Mouse (Mus musculus): ENCODE results near the gene C030005K15Rik. TPM values are rescaled to one million over a fixed set of nuclear protein-coding genes. Genes with fewer than 3 reads are reported as not detected.

The C030005K15Rik gene
- polyA plus RNA-seq, 1 experiment from 2014 or later, result not detected

- no peak for ATAC-seq
- Histone ChIP-seq H3K27me3 (no peaks in the 10 kb centered on the region), H3K36me3 (ENCODE audit: poor library complexity, severe bottlenecking) (no peaks in the 10 kb centered on the region), H3K27ac (no peak overlapping the region), H3K4me1 (no peaks in the 10 kb centered on the region), H3K9ac (no peak overlapping the region), H3K9me3 (replicated peaks) (no peaks in the 10 kb centered on the region), H3K4me3 (no peak overlapping the region), H3K4me2 (no peak overlapping the region)
Observed at GRCm38 (mm10) chr10:97702321-97702720, 24.2 kb downstream of the C030005K15Rik start.

- Histone ChIP-seq H3K4me3 (no peak overlapping the region), H3K4me1 (no peaks in the 10 kb centered on the region), H3K27me3 (no peaks in the 10 kb centered on the region), H3K9me3 (replicated peaks) (peaks cover 8% of the 10 kb centered on the region), H3K9ac (no peak overlapping the region), H3K36me3 (ENCODE audit: poor library complexity, severe bottlenecking) (no peaks in the 10 kb centered on the region), H3K4me2 (no peak overlapping the region), H3K27ac (no peak overlapping the region)
- WGBS, result 93% methylated on average over 37 of the region's 37 CpGs
- no peak for ATAC-seq
Observed at GRCm38 (mm10) chr10:97693398-97694135, 33.0 kb downstream of the C030005K15Rik start.

GRCm38 (mm10) chr10:97692913-97693312, 33.6 kb downstream of the C030005K15Rik start, which contains the start of gene Ccer1:
Gene Ccer1, plus strand, starts transcription at chr10:97693059.
- Histone ChIP-seq H3K27ac (no peak within 1 kb of the TSS), H3K9me3 (replicated peaks) (peaks cover 8% of the 10 kb centered on the region), H3K36me3 (ENCODE audit: poor library complexity, severe bottlenecking) (no peaks in the 10 kb centered on the region), H3K4me2 (no peak within 1 kb of the TSS), H3K4me3 (no peak within 1 kb of the TSS), H3K27me3 (no peaks in the 10 kb centered on the region), H3K9ac (no peak within 1 kb of the TSS), H3K4me1 (no peaks in the 10 kb centered on the region)
- no peak for ATAC-seq
- WGBS, result 77% methylated on average over 20 of the region's 20 CpGs

- Histone ChIP-seq H3K27me3 (no peaks in the 10 kb centered on the region), H3K4me1 (no peaks in the 10 kb centered on the region), H3K36me3 (ENCODE audit: poor library complexity, severe bottlenecking) (no peaks in the 10 kb centered on the region), H3K27ac (no peak overlapping the region), H3K4me2 (no peak overlapping the region), H3K9me3 (replicated peaks) (peaks cover 8% of the 10 kb centered on the region), H3K4me3 (no peak overlapping the region), H3K9ac (no peak overlapping the region)
- WGBS, result 80% methylated on average over 3 of the region's 3 CpGs
- peak; percentile 45 for ATAC-seq
Observed at GRCm38 (mm10) chr10:97689425-97689824, 37.1 kb downstream of the C030005K15Rik start.

- Histone ChIP-seq H3K36me3 (ENCODE audit: poor library complexity, severe bottlenecking) (no peaks in the 10 kb centered on the region), H3K4me3 (no peak overlapping the region), H3K9ac (no peak overlapping the region), H3K9me3 (replicated peaks) (no peaks in the 10 kb centered on the region), H3K4me2 (no peak overlapping the region), H3K4me1 (no peaks in the 10 kb centered on the region), H3K27ac (no peak overlapping the region), H3K27me3 (no peaks in the 10 kb centered on the region)
- 84% methylated on average over 1 of the region's 1 CpGs for WGBS
- no peak for ATAC-seq
Observed at GRCm38 (mm10) chr10:97687198-97687597, 39.4 kb downstream of the C030005K15Rik start.

DNA sequence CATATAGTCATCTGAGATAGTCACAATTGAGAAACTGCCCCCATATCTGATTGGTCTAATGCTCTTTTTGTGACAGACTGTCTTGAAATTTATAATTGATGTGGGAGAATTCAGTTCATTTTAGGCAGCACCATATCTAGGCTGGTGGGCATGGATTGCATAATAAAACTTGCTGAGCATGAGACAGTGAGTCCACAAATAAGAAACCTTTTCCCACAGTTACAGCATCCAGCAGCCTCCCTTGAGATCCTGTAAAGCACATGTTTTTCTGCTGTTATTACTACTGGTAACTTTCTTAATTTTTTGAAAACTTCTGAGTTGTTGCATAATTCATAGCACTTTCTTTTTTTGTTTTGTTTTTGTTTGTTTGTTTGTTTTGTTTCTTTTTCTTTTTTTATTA, 43.6 kb downstream of the C030005K15Rik start:
- Histone ChIP-seq H3K27ac (no peak overlapping the region), H3K4me3 (no peak overlapping the region), H3K4me1 (no peaks in the 10 kb centered on the region), H3K36me3 (ENCODE audit: poor library complexity, severe bottlenecking) (no peaks in the 10 kb centered on the region), H3K4me2 (no peak overlapping the region), H3K9me3 (replicated peaks) (no peaks in the 10 kb centered on the region), H3K9ac (no peak overlapping the region), H3K27me3 (no peaks in the 10 kb centered on the region)
- ATAC-seq, result no peak

Other genes starting within 250 kb of the C030005K15Rik start
- gene Dcn, start 247.1 kb downstream of the C030005K15Rik start, polyA plus RNA-seq (2015; fragmentation: Nextera tagmentation; extraction: Ambion mirVana), result 29.3 and 39.1 TPM in 2 replicates
- 26.5 and 32.9 TPM in 2 replicates for gene Lum, start 161.6 kb downstream of the C030005K15Rik start, polyA plus RNA-seq (2015; fragmentation: Nextera tagmentation; extraction: Ambion mirVana)
- 0.12 TPM in 1 of 2 replicates, not detected in the other for gene Kera, start 119.9 kb downstream of the C030005K15Rik start, polyA plus RNA-seq (2015; fragmentation: Nextera tagmentation; extraction: Ambion mirVana)
- 0.30 and 0.75 TPM in 2 replicates for gene Epyc, start 82.7 kb downstream of the C030005K15Rik start, polyA plus RNA-seq (2015; fragmentation: Nextera tagmentation; extraction: Ambion mirVana)
- not detected in 2 replicates for gene Ccer1, start 33.7 kb downstream of the C030005K15Rik start, polyA plus RNA-seq (2015; fragmentation: Nextera tagmentation; extraction: Ambion mirVana)